Mouse (Mus musculus): ENCODE results near the gene Gm3298.
"Not testable (repeated sequence)": the region's sequence is repeated elsewhere in the genome, so short reads cannot be mapped to it uniquely, and the experiment has no call there.

Gm3298 gene

GRCm38 (mm10) chr14:5015591-5015990 is at the start of gene Gm3298:
TSS of gene Gm3298 (plus strand) at chr14:5015891.
- DNase-seq (ENCODE audit: low read depth, low spot score), result not testable (repeated sequence)

GRCm38 (mm10) chr14:4983635-4984034 is 32.1 kb upstream of the Gm3298 start, which contains the start of gene Gm8297:
TSS of gene Gm8297 (plus strand) at chr14:4983935.
- not testable (repeated sequence) for DNase-seq (ENCODE audit: low read depth, low spot score)

DNA sequence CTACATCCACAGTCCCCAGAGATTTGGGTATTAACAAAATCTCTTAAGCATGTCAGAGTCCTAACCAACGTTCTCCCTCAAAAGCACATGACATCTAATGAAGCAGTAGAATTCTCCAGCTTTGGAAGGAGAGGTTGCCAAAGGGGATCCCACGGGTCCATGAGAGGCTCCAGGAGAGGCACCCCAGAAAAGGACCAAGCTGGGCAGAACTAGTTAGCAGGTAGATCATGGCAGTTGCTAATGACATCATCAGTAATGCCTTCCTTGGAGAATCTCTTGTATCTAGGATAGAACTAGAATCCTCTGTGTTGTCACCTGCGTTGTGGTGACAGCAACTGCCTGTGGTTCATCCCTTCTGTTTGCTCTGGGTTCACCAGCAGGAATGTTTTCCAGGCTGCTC is 34.6 kb downstream of the Gm3298 start, which contains the start of gene 4930555G01Rik:
4930555G01Rik (plus strand) TSS at position 301 of the 400 bp plus-strand sequence.
- DNase-seq (ENCODE audit: low read depth, low spot score), result not testable (repeated sequence)

All from CD4-positive helper T cell, adult 2 months (primary cell).